Mouse (Mus musculus): ENCODE measurements around the gene Mthfd1l.

Mthfd1l gene

DNA sequence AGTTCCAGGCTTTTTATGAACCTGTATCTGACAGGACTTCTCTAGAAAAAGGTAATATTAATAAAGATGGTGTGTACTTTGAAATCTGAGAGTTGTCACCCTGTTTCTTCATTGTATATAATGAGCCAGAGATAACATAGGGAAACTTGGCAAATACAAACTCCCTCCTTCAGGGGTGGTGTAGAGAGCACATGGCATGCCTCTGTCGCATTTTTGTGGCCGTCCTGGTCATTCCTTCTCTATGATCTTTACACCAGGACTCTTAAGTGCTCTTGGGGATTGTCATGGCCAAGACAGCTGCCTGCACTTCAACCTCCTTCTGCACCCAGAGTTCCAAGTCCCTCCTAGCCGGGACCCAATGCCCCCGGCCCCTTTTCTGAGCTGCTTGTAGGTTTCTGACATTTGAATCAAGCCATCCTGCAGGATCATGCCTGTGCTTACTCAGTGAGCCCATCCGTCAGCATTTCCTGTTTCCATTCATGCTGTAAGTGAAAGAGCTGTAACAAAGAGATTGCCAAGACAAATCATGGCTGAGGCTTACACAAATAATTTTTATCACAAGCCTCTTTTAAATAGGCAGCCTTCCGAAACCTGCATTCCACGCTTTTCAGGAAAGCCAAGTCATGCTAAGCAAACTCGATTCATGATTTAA lies 106.2 kb downstream of the Mthfd1l start:
- peak in 1 of 2 experiments; percentile 52 for DNase-seq (ENCODE audit: inconsistent age in 2 of 2, low spot score in 1 of 2)

DNA sequence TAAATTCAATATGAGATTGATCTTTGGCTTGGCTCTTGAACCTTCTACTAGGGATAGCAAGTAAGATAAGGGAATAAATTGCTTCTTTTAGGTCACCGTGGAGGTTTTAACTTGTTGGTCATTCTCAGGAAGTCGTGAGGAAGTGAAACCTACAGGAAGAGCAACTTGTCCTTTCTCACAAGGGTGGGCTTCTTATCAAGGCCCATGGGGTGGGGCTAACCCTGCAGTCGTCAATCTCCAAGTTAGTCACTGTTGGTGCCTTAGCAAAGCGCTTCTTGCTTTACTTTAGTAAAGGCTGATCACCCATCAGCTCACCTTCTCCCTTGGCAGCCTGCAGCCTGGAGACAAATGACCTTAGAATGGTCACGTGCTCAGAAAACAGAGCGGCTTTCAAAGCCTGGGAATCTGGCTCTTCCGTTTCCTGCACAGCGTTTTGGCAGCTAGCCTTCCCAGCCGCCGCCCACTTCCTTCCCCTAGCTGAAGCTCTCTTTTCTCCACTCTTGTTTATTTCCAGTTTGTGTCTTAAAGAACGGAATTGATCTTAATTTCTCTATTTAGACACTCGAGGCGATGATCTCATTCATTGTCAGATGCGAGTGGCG lies 106.8 kb downstream of the Mthfd1l start:
- DNase-seq (ENCODE audit: inconsistent age in 2 of 2, low spot score in 1 of 2), result peak; percentile 68 to 83

DNA sequence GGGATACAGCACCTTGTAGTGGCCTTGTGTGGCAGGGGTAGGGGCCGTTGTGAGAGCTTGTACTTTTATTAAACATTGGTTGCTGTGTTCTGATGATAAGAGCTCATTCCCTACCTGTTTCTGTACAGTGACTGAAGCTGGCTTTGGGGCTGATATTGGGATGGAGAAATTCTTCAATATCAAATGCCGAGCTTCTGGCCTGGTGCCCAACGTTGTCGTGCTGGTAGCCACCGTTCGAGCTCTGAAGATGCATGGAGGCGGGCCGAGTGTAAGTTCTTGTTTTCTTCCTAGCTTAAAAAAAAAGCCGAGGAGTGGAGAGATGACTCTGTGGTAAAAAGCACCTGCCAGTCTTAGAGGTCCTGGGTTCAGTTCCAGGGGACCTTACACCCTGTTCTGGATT lies 110.7 kb downstream of the Mthfd1l start:
- DNase-seq (ENCODE audit: inconsistent age in 2 of 2, low spot score in 1 of 2), result no peak

DNA sequence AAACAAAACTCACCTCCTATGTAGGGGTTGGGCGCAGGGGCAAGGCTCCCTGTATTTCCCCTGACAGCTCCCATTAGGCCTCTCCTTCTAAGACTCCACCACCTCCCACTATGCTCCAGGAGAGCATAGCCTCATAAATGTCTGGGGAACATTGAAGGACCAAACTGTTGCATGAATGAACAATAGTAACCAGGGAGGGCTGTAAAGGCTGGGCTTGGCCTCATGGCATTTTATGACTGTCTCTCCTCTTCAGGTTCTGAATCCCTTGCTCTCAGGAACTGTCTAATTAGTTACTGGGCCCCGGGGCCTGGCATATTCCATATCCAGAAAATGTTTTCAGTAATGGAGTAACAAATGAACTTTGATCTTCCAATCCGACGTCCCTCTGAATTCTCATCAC lies 112.0 kb downstream of the Mthfd1l start:
- DNase-seq (ENCODE audit: inconsistent age in 2 of 2, low spot score in 1 of 2), result no peak

DNA sequence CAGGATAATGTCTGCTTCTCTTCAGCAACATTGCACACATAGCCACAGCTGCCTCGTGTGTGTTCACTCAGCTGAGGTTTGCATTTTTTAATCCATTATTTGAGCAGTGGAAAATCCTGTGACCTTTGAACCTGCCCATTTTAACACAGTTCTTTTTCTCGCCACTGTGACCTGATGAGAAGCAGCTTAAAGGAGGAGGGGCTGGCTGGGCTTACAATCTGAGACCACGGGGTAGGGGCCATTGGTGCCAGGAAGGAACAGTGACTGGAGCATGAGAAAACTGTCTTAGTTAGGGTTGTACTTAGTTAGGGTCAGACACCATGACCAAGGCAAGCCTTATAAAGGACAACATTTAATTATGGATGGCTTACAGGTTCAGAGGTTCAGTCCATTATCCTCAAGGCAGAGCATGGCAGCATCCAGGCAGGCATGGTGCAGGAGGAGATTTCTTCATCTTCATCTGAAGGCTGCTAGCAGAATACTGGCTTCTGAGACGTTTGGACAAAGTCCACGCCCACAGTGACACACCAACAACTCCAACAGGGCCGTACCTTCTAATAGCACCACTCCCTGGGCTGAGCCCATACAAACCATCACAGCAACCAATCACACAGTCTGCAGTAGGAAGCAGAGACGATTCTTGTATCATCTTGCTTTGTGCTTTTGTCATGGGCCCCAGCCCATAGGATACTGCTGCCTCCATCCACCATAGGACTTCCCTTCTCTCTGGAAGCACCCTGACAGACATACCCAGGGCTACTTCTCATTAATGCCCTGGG lies 112.6 kb downstream of the Mthfd1l start:
- DNase-seq (ENCODE audit: inconsistent age in 2 of 2, low spot score in 1 of 2), result no peak

DNA sequence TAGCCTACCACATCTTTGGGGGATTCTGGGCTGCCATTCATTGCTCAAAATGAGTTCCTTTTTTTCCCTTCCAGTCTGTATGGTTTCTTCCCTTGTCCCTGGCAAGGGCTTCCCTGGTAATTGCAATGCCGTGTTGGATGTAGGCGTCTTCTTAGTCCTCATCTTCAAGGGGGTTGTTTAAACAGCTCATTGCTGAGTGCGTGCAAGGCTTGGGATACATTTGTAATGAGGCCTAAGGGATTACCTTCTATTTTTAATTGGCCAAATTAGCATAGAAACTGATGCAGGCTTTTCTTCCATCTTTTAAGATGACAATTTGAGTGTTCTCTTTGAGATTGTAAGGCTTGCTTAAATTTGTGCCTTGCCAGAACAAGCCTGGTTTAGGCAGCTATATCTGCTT lies 114.6 kb downstream of the Mthfd1l start:
- DNase-seq (ENCODE audit: inconsistent age in 2 of 2, low spot score in 1 of 2), result no peak

DNA sequence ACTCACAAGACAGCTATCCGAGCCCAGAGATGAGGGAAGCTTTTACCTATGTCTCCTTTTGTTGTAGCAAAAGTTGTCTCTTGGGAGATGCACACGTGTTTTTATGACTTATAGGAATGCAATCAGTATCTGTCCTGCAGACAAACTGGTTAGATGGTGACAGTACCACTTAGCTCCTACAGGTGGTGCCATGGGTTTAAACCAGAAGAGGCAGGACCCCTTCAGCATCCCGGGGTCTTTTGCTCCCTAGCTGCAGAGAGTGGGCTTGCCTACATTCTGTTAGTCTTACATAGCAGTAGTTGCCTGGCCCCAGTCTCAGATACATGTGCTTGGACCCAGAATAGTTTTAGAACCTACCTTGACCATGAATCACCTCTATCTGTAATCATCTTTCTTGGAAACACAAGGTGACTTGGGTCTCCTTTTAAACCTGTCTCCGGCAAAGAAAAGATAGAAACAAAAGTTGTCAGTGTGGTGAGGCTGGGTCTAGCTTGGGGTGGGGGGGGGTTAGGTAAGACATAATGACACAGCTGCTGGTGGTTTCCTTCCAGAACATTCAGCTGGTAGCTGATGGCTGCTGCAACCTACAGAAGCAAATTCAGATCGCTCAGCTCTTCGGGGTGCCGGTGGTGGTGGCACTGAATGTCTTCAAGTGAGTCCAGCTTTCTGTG lies 116.0 kb downstream of the Mthfd1l start:
- DNase-seq (ENCODE audit: inconsistent age in 2 of 2, low spot score in 1 of 2), result no peak

DNA sequence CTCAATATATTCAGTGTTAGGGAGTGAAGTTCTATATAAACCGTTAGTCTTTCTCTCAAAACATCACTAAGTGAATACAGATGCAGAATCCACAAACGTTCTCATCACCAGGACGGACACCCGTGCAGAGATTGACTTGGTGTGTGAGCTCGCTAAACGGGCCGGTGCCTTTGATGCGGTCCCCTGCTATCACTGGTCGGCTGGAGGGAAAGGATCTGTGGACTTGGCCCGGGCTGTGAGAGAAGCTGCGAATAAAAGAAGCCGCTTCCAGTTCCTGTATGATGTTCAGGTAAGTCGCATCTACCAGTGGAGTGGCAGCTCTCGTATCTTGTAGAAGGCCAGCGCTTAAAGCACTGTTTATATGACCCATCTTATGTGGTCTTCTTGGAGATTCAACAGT lies 117.0 kb downstream of the Mthfd1l start:
- no peak for DNase-seq (ENCODE audit: inconsistent age in 2 of 2, low spot score in 1 of 2)

DNA sequence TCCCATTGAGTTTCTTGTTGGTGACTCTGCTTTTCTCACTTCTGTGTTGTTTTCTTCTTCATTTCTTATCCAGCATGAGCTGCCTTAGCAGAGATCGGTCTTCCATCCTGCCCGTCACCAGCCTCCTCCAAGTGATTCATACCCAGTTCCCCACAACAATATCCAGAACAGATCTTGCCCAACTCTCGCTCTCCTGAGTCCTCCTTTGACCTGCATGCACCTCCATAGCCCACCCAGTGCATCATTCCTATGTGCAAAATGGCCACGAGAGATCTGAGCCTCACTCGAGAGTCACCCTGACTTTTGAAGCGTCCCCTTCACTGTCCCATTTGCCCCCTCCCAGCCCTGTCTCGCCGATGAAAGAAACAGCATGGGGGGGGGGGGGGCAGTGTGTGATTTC lies 120.1 kb downstream of the Mthfd1l start:
- no peak for DNase-seq (ENCODE audit: inconsistent age in 2 of 2, low spot score in 1 of 2)

DNA sequence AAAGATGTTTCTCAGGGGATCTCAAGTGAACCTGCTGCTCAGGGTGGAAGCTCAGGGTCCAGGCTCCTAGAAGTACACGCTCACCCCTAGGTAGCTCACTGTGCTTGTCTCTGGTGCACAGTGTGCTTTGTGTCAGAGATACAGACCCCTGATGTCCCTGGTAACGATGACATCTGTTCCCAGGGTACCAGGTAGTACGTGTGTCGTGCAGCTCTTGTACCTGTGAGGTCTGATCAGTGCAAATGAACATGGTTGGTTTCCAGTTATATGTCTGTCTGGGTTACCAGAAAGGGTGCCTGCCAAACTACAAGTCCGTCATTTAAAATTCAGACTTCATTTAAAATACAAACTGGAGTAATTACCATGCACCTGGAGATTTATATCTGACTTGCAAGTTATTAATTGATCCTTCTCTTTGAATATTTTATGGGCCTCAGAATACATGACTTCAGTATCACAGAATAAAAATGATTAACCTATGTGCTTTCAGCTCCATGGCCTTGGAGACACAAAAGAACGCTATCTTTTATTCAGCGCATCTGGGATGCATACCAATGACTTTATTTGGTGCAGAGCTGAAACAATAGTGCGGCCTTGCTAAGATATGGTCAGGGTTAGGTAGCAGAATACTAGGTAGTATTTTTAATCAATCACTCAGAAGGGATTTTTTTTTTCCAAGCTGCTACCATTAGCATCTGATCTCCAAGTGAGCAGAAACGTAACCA lies 121.3 kb downstream of the Mthfd1l start:
- no peak for DNase-seq (ENCODE audit: inconsistent age in 2 of 2, low spot score in 1 of 2)

DNA sequence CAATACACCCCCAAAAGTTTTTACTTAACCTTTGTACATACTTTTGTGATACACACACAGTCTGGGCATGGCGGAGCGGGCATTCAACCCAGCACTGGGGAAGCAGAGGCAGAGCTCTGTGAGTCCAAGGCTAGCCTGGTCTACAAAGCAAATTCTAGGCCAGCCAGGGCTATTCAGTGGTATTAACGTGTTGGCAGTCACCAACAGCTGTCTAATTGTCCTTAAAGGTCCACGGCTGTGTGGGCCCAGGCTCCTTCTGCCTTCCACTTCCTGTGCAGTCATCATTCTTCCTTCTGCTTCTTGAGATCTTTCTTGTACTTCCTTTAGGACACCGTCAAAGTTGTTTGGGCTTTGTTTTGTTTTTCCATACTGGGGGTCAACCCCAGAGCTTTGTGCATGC lies 123.2 kb downstream of the Mthfd1l start:
- DNase-seq (ENCODE audit: inconsistent age in 2 of 2, low spot score in 1 of 2), result no peak

DNA sequence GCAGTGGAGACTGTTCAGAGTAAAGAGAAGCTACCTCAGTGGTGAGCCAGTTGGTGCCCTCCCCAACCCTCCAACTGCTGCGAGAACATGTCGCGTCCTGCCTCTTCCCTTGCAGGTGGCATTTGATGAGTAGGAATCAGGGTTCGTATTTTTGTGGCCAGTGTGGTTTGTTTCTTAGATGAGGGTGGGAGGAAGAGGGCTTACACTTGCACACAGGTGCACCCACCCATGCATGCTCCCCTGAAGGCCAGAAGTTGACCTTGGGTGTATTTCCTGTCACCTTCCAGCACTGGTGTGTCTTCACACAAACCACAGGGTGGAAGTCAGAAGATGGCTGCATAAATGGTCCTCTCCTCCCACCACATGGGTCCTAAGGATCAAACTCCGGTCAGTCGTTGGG lies 127.1 kb downstream of the Mthfd1l start:
- DNase-seq (ENCODE audit: inconsistent age in 2 of 2, low spot score in 1 of 2), result no peak

DNA sequence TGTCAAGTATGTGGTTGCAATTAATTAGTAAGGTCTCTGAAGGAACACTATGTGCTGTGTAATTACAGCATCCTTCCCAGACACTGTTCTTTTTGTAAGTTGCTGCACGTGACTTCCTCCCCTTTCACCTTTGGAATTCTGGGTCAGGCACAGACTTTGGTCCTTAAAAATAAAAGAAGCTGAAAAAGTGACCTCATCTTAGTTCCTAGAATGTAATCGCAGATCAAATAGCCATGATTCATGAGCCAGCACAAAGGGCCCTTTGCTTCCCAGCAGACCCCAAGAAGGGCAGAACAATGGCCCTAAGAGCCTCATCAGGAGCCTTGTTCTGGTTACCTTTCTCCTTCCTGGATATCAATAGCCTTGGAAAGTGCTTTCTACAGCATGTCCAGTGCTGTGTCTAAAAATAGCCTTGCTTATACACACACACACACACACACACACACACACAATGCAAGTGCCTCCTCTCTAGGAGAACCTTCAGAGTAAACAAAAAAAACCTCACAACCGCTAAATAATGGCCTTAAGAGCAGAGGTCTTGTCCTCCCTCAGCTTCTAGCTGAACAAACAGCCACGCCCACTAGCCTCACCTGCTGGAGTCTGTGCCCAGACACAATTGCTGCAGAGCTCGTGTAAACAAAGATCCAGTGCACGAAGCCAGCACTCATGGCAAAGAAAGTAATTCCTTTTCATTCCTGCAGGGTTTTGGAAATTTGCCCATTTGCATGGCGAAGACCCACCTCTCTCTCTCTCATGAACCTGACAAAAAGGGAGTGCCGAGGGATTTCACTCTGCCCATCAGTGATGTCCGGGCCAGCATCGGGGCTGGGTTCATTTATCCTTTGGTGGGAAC lies 133.0 kb downstream of the Mthfd1l start:
- peak in 1 of 2 experiments; percentile 68 for DNase-seq (ENCODE audit: inconsistent age in 2 of 2, low spot score in 1 of 2)

DNA sequence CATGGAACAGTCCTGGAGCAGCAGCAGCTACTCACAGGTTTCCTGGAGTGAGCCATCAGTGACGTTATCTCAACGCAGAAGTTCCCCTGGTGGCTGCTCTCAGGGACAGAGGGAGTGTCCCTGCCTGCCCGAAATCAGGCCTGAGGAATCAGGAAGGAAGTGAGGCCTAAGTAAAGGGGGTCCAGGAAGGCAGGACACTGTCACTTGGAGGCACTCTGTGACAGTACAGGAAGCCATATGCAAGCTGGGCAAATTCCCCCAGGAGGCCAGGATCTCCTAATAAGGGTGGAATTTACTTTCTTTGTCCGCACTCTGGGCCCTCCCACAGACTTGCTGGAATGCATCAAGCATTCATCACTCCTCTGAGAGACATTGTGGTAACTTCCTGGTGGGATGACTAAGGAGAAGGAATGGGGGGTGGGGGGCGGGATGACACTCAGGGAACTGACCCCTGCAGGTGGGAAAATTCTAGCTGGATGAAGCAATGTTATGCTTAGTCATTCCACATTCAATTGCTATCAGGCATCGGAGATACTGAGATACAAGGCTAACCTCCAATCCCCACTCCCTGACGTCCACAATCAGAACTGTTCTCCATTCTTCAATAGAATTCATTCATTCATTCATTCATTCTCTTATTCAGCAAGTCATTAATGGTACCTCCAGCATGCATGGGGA lies 134.9 kb downstream of the Mthfd1l start:
- peak; percentile 64 to 81 for DNase-seq (ENCODE audit: inconsistent age in 2 of 2, low spot score in 1 of 2)

DNA sequence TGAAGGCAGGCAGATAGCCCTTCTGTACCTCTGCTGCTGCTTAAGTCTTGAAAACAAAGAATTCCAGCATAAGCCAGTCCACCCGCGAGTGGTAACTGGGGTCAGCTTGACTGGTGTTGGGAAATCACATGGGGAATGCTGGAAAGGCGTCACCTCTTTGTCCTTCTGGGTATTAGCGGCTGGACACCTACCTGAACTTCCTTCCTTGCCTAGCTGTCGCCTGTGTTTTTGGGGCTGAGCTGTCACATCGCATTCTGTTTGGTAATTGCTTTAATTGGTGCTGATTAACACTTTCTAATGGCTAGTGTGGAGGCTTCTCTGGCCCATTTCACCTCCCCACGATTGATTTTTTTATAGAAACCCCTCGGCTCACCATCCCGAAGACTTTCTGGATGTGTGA lies 135.5 kb downstream of the Mthfd1l start:
- no peak for DNase-seq (ENCODE audit: inconsistent age in 2 of 2, low spot score in 1 of 2)

DNA sequence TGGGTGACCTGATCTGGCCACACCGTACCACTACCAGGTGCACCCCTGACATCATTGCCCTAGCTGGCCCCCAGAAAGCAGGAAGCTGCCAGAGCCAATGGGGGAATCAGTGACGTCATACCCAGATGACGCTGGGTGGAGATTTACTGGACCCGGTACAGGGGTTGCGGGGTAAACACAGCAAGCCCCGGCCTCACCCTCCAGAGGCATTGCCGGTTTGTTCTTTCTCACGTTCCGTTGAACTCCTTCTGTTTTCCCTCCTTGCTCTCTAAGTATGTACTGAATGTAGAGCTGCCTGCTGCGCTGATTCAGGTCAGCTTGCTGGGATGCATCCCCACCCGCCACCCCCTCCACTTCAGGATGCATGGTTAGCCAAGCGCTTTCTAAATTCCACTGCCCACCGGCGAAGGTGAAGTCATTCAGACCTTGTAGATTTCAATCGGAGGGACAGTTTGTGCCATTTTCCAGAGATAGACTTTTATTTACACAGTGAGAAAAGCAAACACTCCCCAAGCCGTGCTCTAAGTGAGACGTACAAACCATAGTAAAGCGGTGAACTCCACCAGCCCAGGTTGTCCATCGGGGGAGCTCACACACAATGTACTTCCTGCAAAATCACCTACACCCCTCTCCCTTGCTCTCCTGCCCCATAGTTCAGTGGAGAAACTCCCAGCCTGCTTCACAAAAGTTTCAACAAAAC lies 138.3 kb downstream of the Mthfd1l start:
- DNase-seq (ENCODE audit: inconsistent age in 2 of 2, low spot score in 1 of 2), result no peak

DNA sequence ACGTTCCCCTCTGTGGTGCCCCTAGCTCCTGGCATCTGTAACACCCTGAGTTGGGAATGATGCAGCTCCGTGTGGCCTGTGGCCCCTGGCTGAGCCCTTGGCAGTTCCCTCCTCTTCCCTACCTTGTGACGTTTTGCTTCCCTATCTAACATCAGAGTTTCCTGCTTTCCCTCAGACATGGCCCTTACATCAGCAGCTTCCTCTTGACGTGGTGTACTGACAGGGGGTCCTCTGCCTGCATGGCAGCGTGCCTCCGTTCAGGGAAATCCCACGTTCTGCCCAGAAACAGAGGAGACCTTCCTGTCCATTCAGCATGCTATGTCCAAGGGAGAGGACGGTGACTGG lies 138.8 kb downstream of the Mthfd1l start:
- no peak for DNase-seq (ENCODE audit: inconsistent age in 2 of 2, low spot score in 1 of 2)

DNA sequence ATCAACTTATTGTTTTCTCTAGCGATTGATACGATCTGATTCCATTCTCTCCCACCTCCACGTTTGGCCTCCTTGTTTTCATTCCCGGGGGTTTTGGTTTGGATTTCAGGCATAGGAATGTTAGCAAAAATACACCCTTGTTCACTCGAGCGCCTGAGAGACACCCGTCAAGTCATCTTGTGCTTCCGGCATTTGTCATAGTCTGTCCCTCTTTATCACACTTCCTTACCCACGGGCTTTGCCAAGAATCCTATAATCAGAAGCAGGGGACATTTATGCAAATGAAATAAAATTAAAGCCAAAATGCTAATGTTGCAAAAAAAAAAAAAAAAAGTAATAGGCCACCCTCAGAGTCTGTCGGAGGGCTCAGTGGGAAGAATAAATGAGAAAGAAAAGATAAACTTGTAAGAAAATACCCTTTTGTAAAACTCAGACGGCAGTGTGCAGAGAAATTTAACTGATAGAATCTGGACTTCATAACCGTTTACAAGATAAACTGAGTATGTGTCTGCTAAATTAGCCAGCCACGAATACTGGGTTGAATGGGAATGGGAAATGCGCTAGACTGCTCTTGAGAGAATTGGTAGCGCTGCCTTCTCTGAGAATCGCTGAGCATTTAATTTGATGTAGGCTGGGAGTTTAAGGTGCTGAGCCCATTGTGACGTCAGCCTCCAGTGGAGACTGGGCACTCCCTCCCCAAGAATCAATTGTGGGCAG lies 139.9 kb downstream of the Mthfd1l start:
- no peak for DNase-seq (ENCODE audit: inconsistent age in 2 of 2, low spot score in 1 of 2)

DNA sequence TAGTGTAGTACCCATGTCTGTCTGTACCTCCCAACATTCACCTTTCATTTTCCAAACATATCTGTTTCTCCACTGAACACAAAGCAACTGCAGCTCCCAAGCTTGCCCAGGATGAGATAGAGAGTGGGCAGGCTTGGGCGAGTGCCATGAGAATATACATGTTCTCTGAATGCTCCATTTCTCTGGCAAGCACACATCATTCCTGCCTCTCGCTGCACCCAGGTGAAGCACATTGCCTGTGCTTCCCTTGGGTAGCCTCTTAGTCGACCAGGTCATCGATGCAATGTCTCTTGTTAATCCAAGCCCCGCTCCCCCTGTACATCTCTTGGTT lies 140.4 kb downstream of the Mthfd1l start:
- no peak for DNase-seq (ENCODE audit: inconsistent age in 2 of 2, low spot score in 1 of 2)
